Mouse (Mus musculus) small intestine, adult 2 months (tissue): ENCODE data around the gene Stau1. TPM values are rescaled to one million over a fixed set of nuclear protein-coding genes. Genes with fewer than 3 reads are reported as not detected.

Source experiments
- H3K27ac ChIP-seq: fragments of 200-500 bp; 2 replicates; pipeline ENCODE4 v1.5.1; 2012; ENCODE audit warnings: low read depth, low read length, control low read depth, inconsistent platforms; ENCODE audit not compliant: insufficient read depth
- H3K27me3 ChIP-seq: fragments of 200-500 bp; 2 replicates; pipeline ENCODE4 v1.6.1; 2012; ENCODE audit warnings: mild to moderate bottlenecking, moderate library complexity, low read length, inconsistent platforms; ENCODE audit not compliant: control insufficient read depth, insufficient read depth
- H3K36me3 ChIP-seq: fragments of 200-500 bp; 2 replicates; pipeline ENCODE4 v1.6.1; 2012; ENCODE audit warnings: mild to moderate bottlenecking, low read length, control low read depth, inconsistent platforms; ENCODE audit not compliant: control insufficient read depth, insufficient read depth
- H3K4me1 ChIP-seq: fragments of 200-500 bp; 2 replicates; pipeline ENCODE4 v1.6.1; 2012; ENCODE audit warnings: low read length, inconsistent platforms, mixed read lengths; ENCODE audit not compliant: control insufficient read depth, insufficient read depth, insufficient read length
- H3K4me3 ChIP-seq: fragments of 200-500 bp; 2 replicates; pipeline ENCODE4 v1.5.1; 2012; ENCODE audit warnings: low read depth, mild to moderate bottlenecking, control low read depth, inconsistent platforms, low read length, moderate library complexity
- CTCF ChIP-seq: fragments of 200-500 bp; IDR thresholded peaks from 2 replicates; pipeline ENCODE4 v1.5.1; 2012; ENCODE audit warnings: low read depth, mild to moderate bottlenecking, control low read depth, inconsistent platforms, low read length, moderate library complexity, mixed read lengths; ENCODE audit not compliant: insufficient replicate concordance, insufficient read length; ENCODE audit errors: extremely low read depth
- POLR2A ChIP-seq: fragments of 200-500 bp; IDR thresholded peaks from 2 replicates; pipeline ENCODE4 v1.6.1; 2012; ENCODE audit warnings: low read depth, mild to moderate bottlenecking, control low read depth, inconsistent platforms, low read length, moderate library complexity
- WGBS: fragments of 180-500 bp; shearing (Covaris S2); methylation state at CpG from one replicate; pipeline ENCODE4 v1.1.7; 2018; 5-methylcytosine and 5-hydroxymethylcytosine counted together
- polyA plus RNA-seq: library from polyadenylated mRNA; depleted of rRNA; stranded (reverse); fragments of >200 nt; gene quantifications from 2 replicates; pipeline ENCODE4 v1.2.3, GENCODE M21; 2012

Gene Stau1
- polyA plus RNA-seq, 1 experiment = 9.8 TPM

DNA sequence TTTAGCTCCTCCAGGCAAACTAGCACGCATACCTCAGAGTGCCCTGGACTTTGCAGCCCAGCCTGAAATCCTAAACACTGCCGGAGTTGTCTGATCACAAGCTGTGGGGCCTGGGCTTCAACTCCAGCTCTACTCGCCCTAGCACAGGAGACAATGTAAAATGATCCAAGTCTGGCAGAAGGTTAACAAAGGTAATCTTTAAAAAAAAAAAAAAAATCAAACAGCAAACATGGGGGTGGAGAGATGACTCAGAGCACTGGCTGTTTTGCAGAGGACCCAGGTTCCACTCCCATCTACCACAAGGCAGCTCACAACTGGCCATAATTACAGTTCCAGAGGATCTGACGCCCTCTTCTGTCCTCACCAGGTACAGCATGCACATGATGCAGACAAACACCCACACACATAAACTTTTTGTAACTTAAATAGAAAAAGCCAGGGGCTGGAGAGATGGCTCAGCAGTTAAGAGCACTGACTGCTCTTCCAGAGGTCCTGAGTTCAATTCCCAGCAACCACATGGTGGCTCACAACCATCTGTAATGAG is 12.7 kb downstream of the Stau1 start:
- no peaks in the 10 kb centered on the region for H3K4me1 ChIP-seq
- no peak overlapping the region for H3K4me3 ChIP-seq
- TF ChIP-seq CTCF = no peak
- no peak for TF ChIP-seq POLR2A
- WGBS = 43% methylated on average over 4 of the region's 4 CpGs
- no peak overlapping the region for H3K27ac ChIP-seq
- no peaks in the 10 kb centered on the region; the same call in 1 of the 2 replicates for H3K36me3 ChIP-seq
- no peaks in the 10 kb centered on the region for H3K27me3 ChIP-seq

- no peak overlapping the region for H3K4me3 ChIP-seq
- H3K36me3 ChIP-seq = no peaks in the 10 kb centered on the region
- no peaks in the 10 kb centered on the region for H3K4me1 ChIP-seq
- 64% methylated on average over 2 of the region's 2 CpGs for WGBS
- no peaks in the 10 kb centered on the region for H3K27me3 ChIP-seq
- TF ChIP-seq CTCF (no peak), POLR2A (no peak)
- H3K27ac ChIP-seq = no peak overlapping the region
Measured at GRCm38 (mm10) chr2:166980161-166980560, 15.9 kb downstream of the Stau1 start.

- H3K27me3 ChIP-seq = no peaks in the 10 kb centered on the region
- no peak overlapping the region for H3K4me3 ChIP-seq
- H3K4me1 ChIP-seq = no peaks in the 10 kb centered on the region
- TF ChIP-seq POLR2A (no peak), CTCF (no peak)
- WGBS = 77% methylated on average over 3 of the region's 3 CpGs
- no peak overlapping the region for H3K27ac ChIP-seq
- no peaks in the 10 kb centered on the region for H3K36me3 ChIP-seq
Measured at GRCm38 (mm10) chr2:166977490-166977889, 18.6 kb downstream of the Stau1 start.

DNA sequence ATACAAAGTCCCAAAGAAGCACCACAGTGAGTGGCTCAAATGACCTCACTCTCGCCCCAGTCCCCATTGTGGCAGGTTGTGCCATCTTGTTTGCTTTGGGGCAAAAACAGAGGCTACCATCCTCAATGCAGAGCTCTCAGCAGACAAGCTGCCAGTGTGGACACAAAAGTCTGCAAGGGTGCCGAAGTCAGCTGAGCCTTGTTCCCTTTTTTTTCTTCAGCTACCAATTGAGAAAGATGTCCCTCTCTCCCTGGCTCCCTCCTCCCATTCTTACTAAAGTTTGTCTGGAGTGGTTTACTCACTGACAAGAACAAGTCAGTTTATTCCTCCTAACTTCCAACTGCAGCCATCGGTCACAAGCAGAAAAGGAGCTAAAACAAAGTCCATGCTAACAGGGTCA is 19.7 kb downstream of the Stau1 start:
- Histone ChIP-seq H3K27me3 (no peaks in the 10 kb centered on the region), H3K4me1 (no peaks in the 10 kb centered on the region), H3K4me3 (no peak overlapping the region), H3K36me3 (no peaks in the 10 kb centered on the region), H3K27ac (peak overlapping the region; percentile 31; the same call in 1 of the 2 replicates)
- TF ChIP-seq CTCF = no peak
- TF ChIP-seq POLR2A = no peak
- WGBS = 73% methylated on average over 3 of the region's 3 CpGs

DNA sequence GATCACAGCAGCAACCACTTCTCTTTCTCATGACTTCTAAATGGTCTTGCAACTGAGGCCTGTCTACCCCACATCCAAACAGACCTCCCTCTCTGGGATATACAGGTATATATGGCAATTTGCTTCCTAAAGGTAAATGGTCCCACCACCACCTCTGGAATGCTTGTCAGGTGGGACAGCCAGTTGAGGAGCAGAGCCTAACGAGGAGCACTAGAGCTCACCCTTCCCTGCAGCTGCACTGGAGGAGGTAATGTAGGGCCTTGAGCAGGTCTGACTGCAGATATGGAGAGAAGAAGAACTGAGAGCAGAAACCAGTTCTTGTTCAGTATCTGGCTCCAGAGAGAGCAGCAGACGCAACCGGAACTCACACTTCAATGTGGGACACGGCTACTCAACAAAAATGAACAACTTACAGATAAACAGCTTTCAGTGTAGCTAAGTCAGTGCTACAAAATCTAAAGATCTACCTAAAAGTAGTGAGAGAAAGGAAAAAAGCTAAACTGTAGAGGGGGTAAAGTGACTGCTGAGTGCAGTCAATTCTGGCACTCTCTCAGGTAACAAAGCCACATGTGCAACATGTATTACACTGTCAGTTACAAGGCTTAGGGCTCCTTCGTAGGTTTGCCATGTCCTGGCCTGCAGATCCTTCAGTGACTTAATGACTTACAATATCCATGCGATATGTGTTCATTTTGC is 21.8 kb downstream of the Stau1 start:
- Histone ChIP-seq H3K36me3 (no peaks in the 10 kb centered on the region), H3K4me3 (no peak overlapping the region), H3K27me3 (no peaks in the 10 kb centered on the region), H3K4me1 (no peaks in the 10 kb centered on the region), H3K27ac (peak overlapping the region; percentile 48; the same call in 1 of the 2 replicates)
- TF ChIP-seq POLR2A (no peak), CTCF (no peak)
- 77% methylated on average over 6 of the region's 6 CpGs for WGBS

GRCm38 (mm10) chr2:166973153-166973552 is 22.9 kb downstream of the Stau1 start:
- H3K27me3 ChIP-seq = no peaks in the 10 kb centered on the region
- TF ChIP-seq CTCF (no peak), POLR2A (no peak)
- H3K27ac ChIP-seq = no peak overlapping the region
- WGBS = 57% methylated on average over 1 of the region's 1 CpGs
- H3K4me3 ChIP-seq = no peak overlapping the region
- no peaks in the 10 kb centered on the region for H3K36me3 ChIP-seq
- H3K4me1 ChIP-seq = no peaks in the 10 kb centered on the region

- H3K4me3 ChIP-seq = no peak overlapping the region
- H3K27me3 ChIP-seq = no peaks in the 10 kb centered on the region
- peaks cover 7% of the 10 kb centered on the region; the same call in 1 of the 2 replicates for H3K4me1 ChIP-seq
- peaks cover 9% of the 10 kb centered on the region for H3K36me3 ChIP-seq
- 62% methylated on average over 2 of the region's 2 CpGs for WGBS
- H3K27ac ChIP-seq = no peak overlapping the region
- no peak for TF ChIP-seq POLR2A
- TF ChIP-seq CTCF = no peak
Measured at GRCm38 (mm10) chr2:166964773-166965172, 31.3 kb downstream of the Stau1 start.
